Mouse (Mus musculus) layer of hippocampus, postnatal 10 days (tissue): ENCODE results near the gene Gtsf1. TPM values are rescaled to one million over a fixed set of nuclear protein-coding genes. Genes with fewer than 3 reads are reported as not detected.

Experiments
- DNase-seq, 2 experiments: peaks; one replicate each; pipeline ENCODE4 v3.0.0; 2021; ENCODE audit warnings: low spot score in 2 of 2
- total RNA-seq, 2 experiments: library from RNA; stranded (reverse); gene quantifications; 2 replicates each; pipeline ENCODE4 v1.2.3; 2021

Gene Gtsf1
- total RNA-seq, 2 experiments from 2014 or later, result not detected

DNA sequence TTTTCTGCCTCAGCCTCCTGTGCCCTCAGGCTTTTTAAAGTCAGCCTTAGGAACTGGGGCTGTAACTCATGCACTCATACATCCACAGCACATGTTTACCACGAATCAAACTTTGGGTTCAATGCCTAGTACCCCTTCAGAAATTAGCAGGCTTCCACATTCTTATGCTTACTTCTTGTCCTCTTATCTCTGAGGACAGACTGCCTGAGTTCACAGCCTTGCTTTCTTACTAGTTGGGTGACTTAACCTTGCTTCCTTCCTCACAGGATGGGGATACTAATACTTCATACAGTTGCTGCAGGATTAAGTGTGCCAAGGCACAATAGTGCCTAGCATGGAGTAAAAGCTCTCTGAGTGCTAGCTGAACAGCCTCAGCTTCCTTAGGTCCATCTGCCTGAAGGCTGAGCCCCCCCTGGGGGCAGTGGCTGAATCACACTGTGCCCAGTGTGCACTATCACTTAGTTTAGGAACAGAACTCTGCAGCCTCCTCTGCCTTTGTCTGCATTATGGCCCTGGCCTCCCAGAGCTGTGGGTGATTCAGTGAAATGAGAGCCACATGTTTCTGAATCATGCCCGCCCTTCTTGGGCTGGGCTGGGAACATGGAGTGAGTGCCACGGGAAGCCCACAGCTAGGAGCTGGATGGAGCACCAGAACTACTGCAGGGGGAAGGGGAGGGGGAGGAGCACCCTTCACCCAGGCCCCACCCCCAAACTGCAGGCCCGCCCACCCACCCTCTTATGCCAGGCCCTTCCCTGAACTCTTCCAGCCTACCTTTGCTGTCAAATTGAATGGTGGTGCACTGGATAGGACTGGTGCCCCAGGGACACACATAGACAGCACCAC is 71.8 kb downstream of the Gtsf1 start:
- DNase-seq, result no peak

- no peak for DNase-seq
These were observed 72.5 kb downstream of the Gtsf1 start for GRCm38 (mm10) chr15:103357817-103358216.

- no peak for DNase-seq
These were observed 74.1 kb downstream of the Gtsf1 start for GRCm38 (mm10) chr15:103356130-103356529.

- no peak for DNase-seq
These were observed 74.8 kb downstream of the Gtsf1 start for GRCm38 (mm10) chr15:103355420-103355819.

DNA sequence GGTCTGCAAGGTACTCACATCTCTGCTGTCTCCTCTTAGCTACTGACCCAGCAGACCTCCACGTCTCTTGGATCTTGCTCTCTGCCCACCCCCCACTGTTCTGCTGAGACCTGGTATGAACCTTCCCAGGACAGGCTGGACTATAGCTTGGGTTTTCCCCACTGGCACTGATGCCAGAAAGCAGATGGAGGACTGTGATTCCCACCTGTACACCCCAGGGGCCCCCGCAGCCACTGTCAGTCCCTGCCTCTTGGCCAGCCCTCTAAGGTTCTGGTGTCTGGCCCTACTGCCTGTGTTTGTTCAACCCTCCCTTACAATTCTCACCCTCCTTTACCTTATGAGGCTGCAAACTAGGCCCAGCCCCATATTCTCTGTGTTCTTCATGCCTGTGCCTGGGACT is 75.6 kb downstream of the Gtsf1 start:
- DNase-seq, result no peak

DNA sequence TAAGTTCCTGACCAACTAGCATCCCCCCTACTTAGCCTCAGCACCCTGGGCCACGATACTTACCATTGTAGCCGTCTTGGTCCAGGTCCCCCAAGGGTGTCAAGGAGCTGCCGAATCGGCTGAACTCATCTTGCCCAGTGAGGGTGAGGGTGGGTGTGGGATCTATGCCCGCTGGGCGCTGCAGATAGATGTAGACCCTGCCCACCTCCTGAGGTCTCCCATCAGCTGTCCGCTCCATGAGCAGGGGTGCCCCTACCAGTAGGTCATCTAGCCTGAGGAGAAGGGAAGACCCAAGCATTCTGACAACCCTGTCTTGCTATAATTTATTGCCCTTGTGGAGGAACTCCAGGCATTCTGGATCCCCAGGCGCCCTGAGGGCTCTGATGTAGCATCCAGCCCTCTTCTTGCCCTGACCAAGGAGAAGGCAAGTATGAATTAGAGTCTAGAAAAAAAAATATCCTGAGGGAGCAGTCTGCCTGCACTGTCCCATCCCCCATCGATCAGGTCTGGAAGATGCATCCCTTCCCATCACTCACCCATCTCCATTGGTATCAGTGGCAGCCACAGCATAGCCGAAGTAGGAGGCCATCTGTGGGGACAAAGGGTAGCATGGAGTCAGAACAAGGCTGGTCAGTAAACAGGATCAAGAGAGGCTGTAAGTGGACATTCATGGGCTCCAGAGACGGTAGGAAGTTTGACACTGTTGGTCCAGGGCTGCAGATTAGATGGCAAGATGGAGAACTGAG is 76.6 kb downstream of the Gtsf1 start:
- DNase-seq, result no peak

DNA sequence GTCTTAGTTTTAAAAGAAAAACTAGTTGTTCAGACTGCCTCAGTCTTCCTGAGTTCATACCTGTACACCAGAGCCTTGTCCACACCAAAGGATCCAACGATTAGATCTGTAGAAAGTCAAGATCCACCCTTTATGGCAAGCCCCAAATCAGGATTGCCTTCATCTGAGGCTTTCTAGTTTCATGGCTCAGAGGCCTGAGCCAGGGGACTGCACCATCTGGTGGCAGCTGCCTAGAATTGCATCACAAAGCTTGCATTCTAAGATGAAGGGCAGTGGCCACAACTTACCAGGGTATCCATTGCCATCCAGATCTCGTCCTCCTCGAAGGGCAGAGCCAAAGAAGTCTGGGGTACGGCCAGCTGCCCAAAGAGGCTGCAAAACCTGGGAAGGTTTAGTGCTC is 77.4 kb downstream of the Gtsf1 start:
- DNase-seq, result peak; percentile 61 to 72

Other genes with a start within 250 kb of the Gtsf1 start
- gene Cbx5, start 190.7 kb downstream of the Gtsf1 start, total RNA-seq, result 100 to 1,000 TPM; 181 to 188 TPM
- gene Hnrnpa1, start 190.0 kb downstream of the Gtsf1 start, total RNA-seq, result 100 to 1,000 TPM; 399 to 417 TPM
- under 1 TPM in 1 of 2 experiments, not detected in 1; 0.39 TPM for gene Nfe2, start 172.1 kb downstream of the Gtsf1 start, total RNA-seq
- 100 to 1,000 TPM; 111 to 112 TPM for gene Copz1, start 157.8 kb downstream of the Gtsf1 start, total RNA-seq
- gene Gpr84, start 119.9 kb downstream of the Gtsf1 start, total RNA-seq, result 1 to 10 TPM in 1 of 2 experiments, under 1 TPM in 1; 0.89 to 1.0 TPM
- 10 to 100 TPM; 36.5 to 45.0 TPM for gene Zfp385a, start 90.4 kb downstream of the Gtsf1 start, total RNA-seq
- 1 to 10 TPM; 6.7 to 7.5 TPM for gene Itga5, start 63.7 kb downstream of the Gtsf1 start, total RNA-seq
- not detected for gene Gtsf2, start 18.0 kb upstream of the Gtsf1 start, total RNA-seq
- 1 to 10 TPM; 8.7 TPM for gene Nckap1l, start 23.3 kb upstream of the Gtsf1 start, total RNA-seq
- 10 to 100 TPM; 48.2 to 53.9 TPM for gene Pde1b, start 72.6 kb upstream of the Gtsf1 start, total RNA-seq
- gene Ppp1r1a, start 107.5 kb upstream of the Gtsf1 start, total RNA-seq, result 100 to 1,000 TPM; 147 to 157 TPM
- 1 to 10 TPM; 1.1 to 1.6 TPM for gene Glycam1, start 134.6 kb upstream of the Gtsf1 start, total RNA-seq